Mouse (Mus musculus) stomach, postnatal 0 days (tissue): ENCODE data around the gene Dgkg. TPM values are rescaled to one million over a fixed set of nuclear protein-coding genes. Genes with fewer than 3 reads are reported as not detected.

Source experiments
- ATAC-seq: fragments of 200-750 bp; cut with Nextera tagmentation; 2 replicates; pipeline ENCODE4 v1.8.0; 2017; ENCODE audit not compliant: low FRiP score, low TSS enrichment
- DNase-seq: peaks from one replicate; pipeline ENCODE4 v3.0.0-alpha.2; 2016; ENCODE audit warnings: low spot score
- H3K27ac ChIP-seq: fragments of 300-500 bp; sonication (generic); replicated peaks from 2 replicates; pipeline ENCODE4 v1.5.1; 2014; ENCODE audit warnings: mild to moderate bottlenecking, control low read depth
- H3K27me3 ChIP-seq: fragments of 300-500 bp; sonication (generic); 2 replicates; pipeline ENCODE4 v1.6.1; 2014; ENCODE audit warnings: low read length; ENCODE audit not compliant: control insufficient read depth, insufficient read depth
- H3K36me3 ChIP-seq: fragments of 300-500 bp; sonication (generic); 2 replicates; pipeline ENCODE4 v1.6.1; 2014; ENCODE audit warnings: low read length, mixed read lengths; ENCODE audit not compliant: control insufficient read depth, insufficient read depth
- H3K4me1 ChIP-seq: fragments of 300-500 bp; sonication (generic); replicated peaks from 2 replicates; pipeline ENCODE4 v1.6.1; 2014; ENCODE audit warnings: antibody characterized with exemption; ENCODE audit not compliant: control insufficient read depth, insufficient read depth
- H3K4me2 ChIP-seq: fragments of 300-500 bp; sonication (generic); replicated peaks from 2 replicates; pipeline ENCODE4 v1.6.1; 2014; ENCODE audit warnings: low read depth, mild to moderate bottlenecking, control low read depth, moderate library complexity
- H3K4me3 ChIP-seq: fragments of 300-500 bp; sonication (generic); 2 replicates; pipeline ENCODE4 v1.5.1; 2014; ENCODE audit warnings: low read depth, low read length, control low read depth
- H3K9ac ChIP-seq: fragments of 300-500 bp; sonication (generic); 2 replicates; pipeline ENCODE4 v1.6.1; 2014; ENCODE audit warnings: mild to moderate bottlenecking, low read length, control low read depth, mixed read lengths
- H3K9me3 ChIP-seq: fragments of 300-500 bp; sonication (generic); 2 replicates; pipeline ENCODE4 v1.6.1; 2016; ENCODE audit warnings: low read length; ENCODE audit not compliant: control insufficient read depth
- CTCF ChIP-seq: IDR thresholded peaks from 2 replicates; pipeline ENCODE4 v1.5.1; 2016; ENCODE audit warnings: antibody characterized with exemption, low read depth, mild to moderate bottlenecking, moderate library complexity
- EP300 ChIP-seq: optimal IDR thresholded peaks from 2 replicates; pipeline ENCODE3; 2016; ENCODE audit warnings: antibody characterized with exemption
- WGBS: fragments of 180-500 bp; shearing (Covaris S2); extraction: QIAGEN DNeasy Blood & Tissue Kit; methylation state at CpG from one replicate; pipeline ENCODE4 v1.1.7; 2014; 5-methylcytosine and 5-hydroxymethylcytosine counted together
- polyA plus RNA-seq: library from polyadenylated mRNA; unstranded; fragments of >200 nt; fragmentation: Nextera tagmentation; extraction: Ambion mirVana; gene quantifications from 2 replicates; pipeline ENCODE4 v1.2.1, GENCODE M21; 2015

Gene Dgkg
- polyA plus RNA-seq, 1 experiment from 2014 or later: 0.36 TPM

- 1% methylated on average over 18 of the region's 18 CpGs for WGBS
- H3K9ac ChIP-seq: peak overlapping the region; percentile 57
- H3K9me3 ChIP-seq: no peaks in the 10 kb centered on the region
- DNase-seq: peak; percentile 65
- H3K36me3 ChIP-seq: no peaks in the 10 kb centered on the region
- ATAC-seq: no peak
- H3K4me2 ChIP-seq: peak overlapping the region; percentile 66
- TF ChIP-seq EP300 (no peak), CTCF (peak; percentile 54)
- peaks cover 2% of the 10 kb centered on the region; the same call in 1 of the 2 replicates for H3K4me1 ChIP-seq
- no peaks in the 10 kb centered on the region for H3K27me3 ChIP-seq
- peak overlapping the region; percentile 43 for H3K4me3 ChIP-seq
- H3K27ac ChIP-seq: peak overlapping the region; percentile 77
These were observed 216.8 kb downstream of the Dgkg start for GRCm38 (mm10) chr16:22440269-22440668.

GRCm38 (mm10) chr16:22439499-22440177 is 217.4 kb downstream of the Dgkg start, which contains the start of gene Etv5:
Etv5 (minus strand) TSS chr16:22439719.
- Histone ChIP-seq H3K9ac (peak within 1 kb of the TSS; percentile 79), H3K4me1 (peaks cover 2% of the 10 kb centered on the region; the same call in 1 of the 2 replicates), H3K27me3 (no peaks in the 10 kb centered on the region), H3K36me3 (no peaks in the 10 kb centered on the region), H3K9me3 (no peaks in the 10 kb centered on the region), H3K27ac (peak within 1 kb of the TSS; percentile 77), H3K4me2 (peak within 1 kb of the TSS; percentile 93), H3K4me3 (peak within 1 kb of the TSS; percentile 78)
- WGBS: under 1% methylated on average over 61 of the region's 63 CpGs
- TF ChIP-seq EP300: no peak
- no peak for TF ChIP-seq CTCF
- DNase-seq (peak; percentile 99), ATAC-seq (peak; percentile 99)

- Histone ChIP-seq H3K4me2 (peak overlapping the region; percentile 93), H3K9me3 (no peaks in the 10 kb centered on the region), H3K9ac (peak overlapping the region; percentile 79), H3K4me3 (peak overlapping the region; percentile 78), H3K4me1 (peaks cover 2% of the 10 kb centered on the region; the same call in 1 of the 2 replicates), H3K27me3 (no peaks in the 10 kb centered on the region), H3K36me3 (no peaks in the 10 kb centered on the region), H3K27ac (peak overlapping the region; percentile 76)
- DNase-seq (peak; percentile 81), ATAC-seq (no peak; the same call in 1 of the 2 replicates)
- under 1% methylated on average over 53 of the region's 59 CpGs for WGBS
- TF ChIP-seq CTCF: no peak
- TF ChIP-seq EP300: no peak
These were observed 218.3 kb downstream of the Dgkg start for GRCm38 (mm10) chr16:22438441-22439373.

- Histone ChIP-seq H3K9me3 (no peaks in the 10 kb centered on the region), H3K9ac (no peak overlapping the region), H3K4me2 (no peak overlapping the region), H3K4me3 (no peak overlapping the region), H3K36me3 (no peaks in the 10 kb centered on the region), H3K27ac (no peak overlapping the region), H3K27me3 (no peaks in the 10 kb centered on the region), H3K4me1 (peaks cover 2% of the 10 kb centered on the region; the same call in 1 of the 2 replicates)
- WGBS: 70% methylated on average over 6 of the region's 6 CpGs
- ATAC-seq: no peak
- TF ChIP-seq EP300 (no peak), CTCF (no peak)
- no peak for DNase-seq
These were observed 220.9 kb downstream of the Dgkg start for GRCm38 (mm10) chr16:22436106-22436505.

GRCm38 (mm10) chr16:22434530-22434929 is 222.5 kb downstream of the Dgkg start:
- TF ChIP-seq EP300 (no peak), CTCF (no peak)
- Histone ChIP-seq H3K4me1 (no peaks in the 10 kb centered on the region; the same call in 1 of the 2 replicates), H3K4me3 (no peak overlapping the region), H3K27ac (no peak overlapping the region), H3K36me3 (no peaks in the 10 kb centered on the region), H3K4me2 (no peak overlapping the region), H3K9me3 (no peaks in the 10 kb centered on the region), H3K9ac (no peak overlapping the region), H3K27me3 (no peaks in the 10 kb centered on the region)
- DNase-seq (no peak), ATAC-seq (no peak)
- WGBS: 66% methylated on average over 5 of the region's 5 CpGs
